Comparison of ENCODE assay signal across 24 mouse cellular contexts in genomic region chr2:77284281-77284899, GRCm38 (mm10). TPM values are rescaled to one million over a fixed set of nuclear protein-coding genes. Genes with fewer than 3 reads are reported as not detected.
DNase-seq lines count a peak whose midpoint lies in the region; ATAC-seq and TF ChIP-seq lines count a peak whose summit lies in the region.
"Had no signal": no experiment of that assay in that cellular context is flagged by ENCODE, and none has a peak within 500 bp of the region (broad histone marks: within the 10 kb centered on the region; RNA-seq: fewer than 3 reads in every experiment).

No protein-coding gene starts in this region.

- H3K9ac ChIP-seq in limb, embryonic 12.5 days (replicated peaks), result no peak overlapping the region
- no peak overlapping the region for H3K9ac ChIP-seq in forebrain, postnatal 0 days
- H3K9ac ChIP-seq: forebrain, embryonic 15.5 days; hindbrain, embryonic 13.5 days; liver, embryonic 12.5 days; neural tube, embryonic 15.5 days had no signal

- no peak for TF ChIP-seq POLR2A in embryonic fibroblast, embryonic 13.5 days (IDR thresholded peaks at IDR 0.05; ENCODE audit: low read depth, low read length)

- H3K36me3 ChIP-seq in limb, embryonic 12.5 days, result no peaks in the 10 kb centered on the region
- H3K36me3 ChIP-seq in limb, embryonic 10.5 days, result no peaks in the 10 kb centered on the region
- no peaks in the 10 kb centered on the region for H3K36me3 ChIP-seq in C2C12 (ENCODE audit: control insufficient read depth, insufficient read depth)
- no peaks in the 10 kb centered on the region for H3K36me3 ChIP-seq in forebrain, postnatal 0 days (ENCODE audit: insufficient read depth)
- H3K36me3 ChIP-seq: forebrain, embryonic 15.5 days; hindbrain, embryonic 13.5 days; liver, embryonic 12.5 days; neural tube, embryonic 15.5 days had no signal

- no peak overlapping the region for H3K4me2 ChIP-seq in limb, embryonic 12.5 days
- no peak overlapping the region for H3K4me2 ChIP-seq in forebrain, postnatal 0 days (ENCODE audit: low read depth)
- H3K4me2 ChIP-seq: forebrain, embryonic 15.5 days; heart, embryonic 11.5 days; hindbrain, embryonic 13.5 days; liver, embryonic 12.5 days; neural tube, embryonic 15.5 days had no signal

- no peak overlapping the region for H3ac ChIP-seq in C2C12 (ENCODE audit: control insufficient read depth, insufficient read length, low read depth)

- 0 out of 2 replicates have a peak overlapping the region, but pooled peaks have one; percentile 12 for H3K27ac ChIP-seq in limb, embryonic 12.5 days
- H3K27ac ChIP-seq in limb, embryonic 10.5 days, result no peak overlapping the region
- H3K27ac ChIP-seq in embryonic fibroblast, embryonic 13.5 days (ENCODE audit: insufficient read depth, low read length), result peak overlapping the region; percentile 56; the same call in 1 of the 2 replicates
- no peak overlapping the region for H3K27ac ChIP-seq in forebrain, postnatal 0 days (ENCODE audit: low read depth, low read length)
- H3K27ac ChIP-seq: forebrain, embryonic 15.5 days; hindbrain, embryonic 13.5 days; left cerebral cortex, adult 2 months; liver, embryonic 12.5 days; neural tube, embryonic 15.5 days had no signal

- H3K79me2 ChIP-seq in C2C12 (ENCODE audit: control insufficient read depth, insufficient read depth), result peaks cover 8% of the 10 kb centered on the region

- TF ChIP-seq CTCF in C2C12 (IDR thresholded peaks at IDR 0.05; ENCODE audit: control insufficient read depth, insufficient read depth, insufficient read length), result no peak
- TF ChIP-seq CTCF in embryonic fibroblast, embryonic 13.5 days (IDR thresholded peaks at IDR 0.05; ENCODE audit: borderline replicate concordance, insufficient read depth, low read length), result no peak
- no peak for TF ChIP-seq CTCF in forebrain, postnatal 0 days (IDR thresholded peaks at IDR 0.05; ENCODE audit: low read depth)

- no peaks in the 10 kb centered on the region for H3K27me3 ChIP-seq in limb, embryonic 12.5 days
- H3K27me3 ChIP-seq in limb, embryonic 10.5 days (ENCODE audit: low read depth, poor library complexity, severe bottlenecking), result no peaks in the 10 kb centered on the region
- H3K27me3 ChIP-seq in C2C12 (ENCODE audit: control insufficient read depth, insufficient read depth, insufficient read length), result no peaks in the 10 kb centered on the region
- no peaks in the 10 kb centered on the region for H3K27me3 ChIP-seq in forebrain, postnatal 0 days (ENCODE audit: insufficient read depth, low read length)
- H3K27me3 ChIP-seq: forebrain, embryonic 15.5 days; neural tube, embryonic 15.5 days had no signal

- peaks cover 21% of the 10 kb centered on the region for H3K4me1 ChIP-seq in limb, embryonic 12.5 days (replicated peaks)
- H3K4me1 ChIP-seq in limb, embryonic 10.5 days, result peaks cover 23% of the 10 kb centered on the region
- H3K4me1 ChIP-seq in embryonic fibroblast, embryonic 13.5 days (ENCODE audit: control insufficient read depth, insufficient read depth, low read length), result peaks cover 8% of the 10 kb centered on the region
- no peaks in the 10 kb centered on the region for H3K4me1 ChIP-seq in forebrain, postnatal 0 days (ENCODE audit: insufficient read depth)
- H3K4me1 ChIP-seq: forebrain, embryonic 15.5 days; neural tube, embryonic 15.5 days had no signal

- DNase-seq in limb, embryonic 10.5 days (ENCODE audit: low spot score), result no peak
- peak; percentile 41 for DNase-seq in 3134 (ENCODE audit: extremely low read depth, insufficient read length, low spot score)
- DNase-seq in c-Kit-positive CD71-positive TER-119-positive erythroid progenitor cells, embryonic 14.5 days (ENCODE audit: low spot score), result no peak
- no peak for DNase-seq in kidney, adult 11 months
- DNase-seq in forebrain, postnatal 0 days, result no peak
- DNase-seq: cerebellum, adult 9-10 months; heart, postnatal 14 days; kidney, adult 8-10 months; kidney, postnatal 25 days; left cerebral cortex, postnatal 4 days; midbrain, embryonic 14.5 days; right cerebral cortex, postnatal 14 days; spleen, adult 18-20 months had no signal

- H3K4me3 ChIP-seq in limb, embryonic 12.5 days (replicated peaks), result no peak overlapping the region
- no peak overlapping the region for H3K4me3 ChIP-seq in limb, embryonic 10.5 days
- no peak overlapping the region for H3K4me3 ChIP-seq in C2C12 (ENCODE audit: insufficient read depth, poor library complexity, severe bottlenecking)
- no peak overlapping the region for H3K4me3 ChIP-seq in embryonic fibroblast, embryonic 13.5 days (ENCODE audit: insufficient read depth, low read length)
- no peak overlapping the region for H3K4me3 ChIP-seq in forebrain, postnatal 0 days (ENCODE audit: low read depth, low read length)
- H3K4me3 ChIP-seq: forebrain, embryonic 15.5 days; hindbrain, embryonic 13.5 days; left cerebral cortex, adult 2 months; liver, embryonic 12.5 days; neural tube, embryonic 15.5 days had no signal

- 84% methylated on average over 2 of the region's 2 CpGs for WGBS in limb, embryonic 12.5 days
- 83% methylated on average over 2 of the region's 2 CpGs for WGBS in limb, embryonic 10.5 days
- WGBS in forebrain, postnatal 0 days, result 70% methylated on average over 2 of the region's 2 CpGs

- H3K79me3 ChIP-seq in C2C12 (ENCODE audit: low read depth), result peaks cover 5% of the 10 kb centered on the region

- no peak for ATAC-seq in limb, embryonic 12.5 days (ENCODE audit: insufficient number of reproducible peaks, insufficient read depth, low FRiP score, low TSS enrichment, low read depth)
- ATAC-seq in forebrain, postnatal 0 days, result no peak
- ATAC-seq: CD4-positive, CD25-positive, alpha-beta regulatory T cell, adult 4 months; forebrain, embryonic 15.5 days; inflammation-experienced regulatory T-cells, adult 6 months; liver, embryonic 12.5 days had no signal

- no peaks in the 10 kb centered on the region for H3K9me3 ChIP-seq in limb, embryonic 12.5 days
- no peaks in the 10 kb centered on the region for H3K9me3 ChIP-seq in limb, embryonic 10.5 days (replicated peaks)
- H3K9me3 ChIP-seq in forebrain, postnatal 0 days (ENCODE audit: low read length), result no peaks in the 10 kb centered on the region
- H3K9me3 ChIP-seq: forebrain, embryonic 15.5 days; hindbrain, embryonic 13.5 days; liver, embryonic 12.5 days; neural tube, embryonic 15.5 days had no signal

TF ChIP-seq in C2C12, 6 proteins besides CTCF, POLR2A, EP300 and RAD21:
- peak; percentile 89 for TF ChIP-seq USF1 (IDR thresholded peaks at IDR 0.05; ENCODE audit: low read depth)
- no peak for TF ChIP-seq MYOD1 (IDR thresholded peaks at IDR 0.05; ENCODE audit: control insufficient read depth, insufficient read length, low read depth)
- no peak for TF ChIP-seq FOSL1 (IDR thresholded peaks at IDR 0.05; ENCODE audit: insufficient read depth, low read length, poor library complexity, severe bottlenecking)
- no peak for TF ChIP-seq MAX (IDR thresholded peaks at IDR 0.05)
- peak; percentile 58 for TF ChIP-seq CEBPB (IDR thresholded peaks at IDR 0.05; ENCODE audit: low read depth)
- no peak for TF ChIP-seq MYOG (IDR thresholded peaks at IDR 0.05; ENCODE audit: control insufficient read depth, extremely low read depth, insufficient read length)
TF ChIP-seq in C2C12: peak in this region for 2.

RNA-seq across cellular contexts. Expression of gene Sestd1, which starts 4.0 kb away (rescaled TPM):
- 25.1 and 25.2 TPM in 2 replicates for polyA plus RNA-seq in limb, embryonic 12.5 days (2016; fragmentation: Nextera tagmentation; extraction: Ambion mirVana)
- polyA plus RNA-seq in limb, embryonic 10.5 days (2016; fragmentation: Nextera tagmentation; extraction: Ambion mirVana), result 20.0 and 23.0 TPM in 2 replicates
- polyA plus RNA-seq in C2C12 (2012; fragmentation: generic; extraction: Trizol), result 15.2 TPM
- 28.1 and 33.0 TPM in 2 replicates for polyA plus RNA-seq in embryonic fibroblast, embryonic 13.5 days (2011; ENCODE audit: insufficient read length, low read depth, missing spikeins)
- total RNA-seq in forebrain, postnatal 0 days (2014; rRNA removed), result 59.6 and 59.9 TPM in 2 replicates
- polyA plus RNA-seq in forebrain, postnatal 0 days (2015; fragmentation: Nextera tagmentation; extraction: Ambion mirVana), result 21.7 and 28.1 TPM in 2 replicates

Comparison
In these comparisons a context has a peak if more than half of its experiments do, and no peak if none do; other contexts are left out.
1. H3K27ac ChIP-seq: peak in limb, embryonic 12.5 days (single experiment) and embryonic fibroblast, embryonic 13.5 days (single experiment); none in limb, embryonic 10.5 days (single experiment) and forebrain, postnatal 0 days (single experiment).